Mouse (Mus musculus) T-helper 1 cell (primary cell): Measurements from ENCODE around the gene Mrps5.
"Not testable (repeated sequence)": the region's sequence is repeated elsewhere in the genome, so short reads cannot be mapped to it uniquely, and the experiment has no call there.

Source experiments
- in situ Hi-C: fragments of 300-600 bp; cut with MboI, MseI; formaldehyde crosslinking; loops from one replicate; pipeline ENCODE4 v1.15.1; 2025; ENCODE audit warnings: high pct_unique_total_duplicates

The Mrps5 gene

GRCm38 (mm10) chr2:127586694-127587513 lies at the start of gene Mrps5, which contains the start of gene Zfp661:
Mrps5 (plus strand) TSS chr2:127587222.
Zfp661 (minus strand) TSS chr2:127587094.
- in situ Hi-C loops = no loop called here

GRCm38 (mm10) chr2:127537548-127537947 lies 49.5 kb upstream of the Mrps5 start:
- in situ Hi-C loops = no loop called here

GRCm38 (mm10) chr2:127539494-127539893 lies 47.5 kb upstream of the Mrps5 start:
- in situ Hi-C loops = no loop called here

GRCm38 (mm10) chr2:127541185-127541584 lies 45.8 kb upstream of the Mrps5 start, which contains the start of gene Prom2:
Prom2 (minus strand) TSS chr2:127541467.
- in situ Hi-C loops = no loop called here

GRCm38 (mm10) chr2:127541697-127542096 lies 45.3 kb upstream of the Mrps5 start:
- in situ Hi-C loops = no loop called here

- in situ Hi-C loops = loop anchor here (5.0 kb wide), 1 partner anchor 36 kb away; no protein-coding TSS in a partner anchor
Observed at GRCm38 (mm10) chr2:127548342-127549074, 38.5 kb upstream of the Mrps5 start.

GRCm38 (mm10) chr2:127549711-127550110 lies 37.3 kb upstream of the Mrps5 start:
- in situ Hi-C loops = loop anchor here (5.0 kb wide), 1 partner anchor 37 kb away; no protein-coding TSS in a partner anchor

- in situ Hi-C loops = no loop called here
Observed at GRCm38 (mm10) chr2:127550446-127550845, 36.6 kb upstream of the Mrps5 start.

GRCm38 (mm10) chr2:127551078-127551477 lies 35.9 kb upstream of the Mrps5 start:
- in situ Hi-C loops = no loop called here

GRCm38 (mm10) chr2:127559070-127559966 lies 27.7 kb upstream of the Mrps5 start:
- in situ Hi-C loops = no loop called here

- in situ Hi-C loops = no loop called here
Observed at GRCm38 (mm10) chr2:127573322-127573721, 13.7 kb upstream of the Mrps5 start.

GRCm38 (mm10) chr2:127584436-127584858 lies 2.6 kb upstream of the Mrps5 start:
- in situ Hi-C loops = no loop called here

- in situ Hi-C loops = no loop called here
Observed at GRCm38 (mm10) chr2:127587514-127587844, 457 bp downstream of the Mrps5 start.

GRCm38 (mm10) chr2:127588897-127589296 lies 1.9 kb downstream of the Mrps5 start:
- in situ Hi-C loops = no loop called here

- in situ Hi-C loops = no loop called here
Observed at GRCm38 (mm10) chr2:127590204-127590603, 3.2 kb downstream of the Mrps5 start.

GRCm38 (mm10) chr2:127590840-127591239 lies 3.8 kb downstream of the Mrps5 start:
- in situ Hi-C loops = no loop called here

- in situ Hi-C loops = not testable (repeated sequence)
Observed at GRCm38 (mm10) chr2:127603383-127603782, 16.4 kb downstream of the Mrps5 start.

- in situ Hi-C loops = no loop called here
Observed at GRCm38 (mm10) chr2:127605203-127605602, 18.2 kb downstream of the Mrps5 start.

- in situ Hi-C loops = no loop called here
Observed at GRCm38 (mm10) chr2:127608234-127608633, 21.2 kb downstream of the Mrps5 start.

GRCm38 (mm10) chr2:127608986-127609385 lies 22.0 kb downstream of the Mrps5 start:
- in situ Hi-C loops = no loop called here

GRCm38 (mm10) chr2:127611386-127611785 lies 24.4 kb downstream of the Mrps5 start:
- in situ Hi-C loops = no loop called here

- in situ Hi-C loops = no loop called here
Observed at GRCm38 (mm10) chr2:127612288-127612687, 25.3 kb downstream of the Mrps5 start.
